Mouse (Mus musculus) heart, embryonic 13.5 days (tissue): ENCODE measurements around the gene Fastkd5. TPM values are rescaled to one million over a fixed set of nuclear protein-coding genes. Genes with fewer than 3 reads are reported as not detected.

Experiments used
- ATAC-seq: fragments of 200-750 bp; cut with Nextera tagmentation; 2 replicates; pipeline ENCODE4 v1.8.0; 2017; ENCODE audit warnings: moderate TSS enrichment; ENCODE audit not compliant: insufficient number of reproducible peaks, low FRiP score, low TSS enrichment; ENCODE audit errors: extremely low read depth
- H3K27ac ChIP-seq: fragments of 300-500 bp; sonication (generic); replicated peaks from 2 replicates; pipeline ENCODE4 v1.5.1; 2015; ENCODE audit warnings: moderate library complexity, mild to moderate bottlenecking, inconsistent platforms
- H3K27me3 ChIP-seq: fragments of 300-500 bp; sonication (generic); replicated peaks from 2 replicates; pipeline ENCODE4 v1.6.1; 2015; ENCODE audit warnings: mild to moderate bottlenecking, inconsistent platforms
- H3K36me3 ChIP-seq: fragments of 300-500 bp; sonication (generic); 2 replicates; pipeline ENCODE4 v1.6.1; 2015; ENCODE audit warnings: mild to moderate bottlenecking, inconsistent platforms
- H3K4me1 ChIP-seq: fragments of 300-500 bp; sonication (generic); 2 replicates; pipeline ENCODE4 v1.6.1; 2015; ENCODE audit warnings: inconsistent platforms
- H3K4me2 ChIP-seq: fragments of 300-500 bp; sonication (generic); 2 replicates; pipeline ENCODE4 v1.6.1; 2015; ENCODE audit warnings: inconsistent platforms, mild to moderate bottlenecking, moderate library complexity
- H3K4me3 ChIP-seq: fragments of 300-500 bp; sonication (generic); 2 replicates; pipeline ENCODE4 v1.5.1; 2015; ENCODE audit warnings: moderate library complexity, mild to moderate bottlenecking, inconsistent platforms
- H3K9ac ChIP-seq: fragments of 300-500 bp; sonication (generic); 2 replicates; pipeline ENCODE4 v1.6.1; 2015; ENCODE audit warnings: inconsistent platforms, mild to moderate bottlenecking, moderate library complexity
- H3K9me3 ChIP-seq: fragments of 300-500 bp; sonication (generic); 2 replicates; pipeline ENCODE4 v1.6.1; 2016; ENCODE audit warnings: inconsistent platforms
- WGBS: fragments of 180-500 bp; shearing (Covaris S2); methylation state at CpG from one replicate; pipeline ENCODE4 v1.1.7; 2015; ENCODE audit warnings: mixed read lengths; 5-methylcytosine and 5-hydroxymethylcytosine counted together
- polyA plus RNA-seq: library from polyadenylated mRNA; unstranded; fragments of >200 nt; fragmentation: Nextera tagmentation; extraction: Ambion mirVana; gene quantifications from 2 replicates; pipeline ENCODE4 v1.2.1, GENCODE M21; 2015

Gene Fastkd5
- polyA plus RNA-seq: 11.9 and 12.0 TPM in 2 replicates

GRCm38 (mm10) chr2:130629839-130630203 is at the start of gene Fastkd5, which contains the start of gene Ubox5:
Gene Fastkd5, minus strand, starts transcription at chr2:130630027.
Gene Ubox5, minus strand, starts transcription at chr2:130630038.
- H3K9ac ChIP-seq: peak within 1 kb of the TSS; percentile 95
- H3K4me3 ChIP-seq: peak within 1 kb of the TSS; percentile 99
- peaks cover 35% of the 10 kb centered on the region for H3K36me3 ChIP-seq
- H3K4me2 ChIP-seq: peak within 1 kb of the TSS; percentile 91
- H3K9me3 ChIP-seq: no peaks in the 10 kb centered on the region
- H3K27ac ChIP-seq: peak within 1 kb of the TSS; percentile 73; the same call in 1 of the 2 replicates
- 1% methylated on average over 25 of the region's 25 CpGs for WGBS
- 0 out of 2 replicates have a peak, but pooled peaks have one; percentile 69 for ATAC-seq
- H3K27me3 ChIP-seq: peaks cover 29% of the 10 kb centered on the region
- H3K4me1 ChIP-seq: peaks cover 22% of the 10 kb centered on the region

- 95% methylated on average over 12 of the region's 12 CpGs for WGBS
- H3K36me3 ChIP-seq: peaks cover 97% of the 10 kb centered on the region
Observed at GRCm38 (mm10) chr2:130679154-130679553, 49.3 kb upstream of the Fastkd5 start.

GRCm38 (mm10) chr2:130677211-130677610 is 47.4 kb upstream of the Fastkd5 start:
- Histone ChIP-seq H3K4me2 (no peak overlapping the region), H3K4me3 (no peak overlapping the region), H3K27me3 (no peaks in the 10 kb centered on the region), H3K9ac (no peak overlapping the region), H3K4me1 (no peaks in the 10 kb centered on the region), H3K36me3 (peaks cover 98% of the 10 kb centered on the region), H3K27ac (no peak overlapping the region), H3K9me3 (no peaks in the 10 kb centered on the region)
- no peak for ATAC-seq
- 73% methylated on average over 10 of the region's 10 CpGs for WGBS

More at GRCm38 (mm10) chr2:130679154-130679553, 49.3 kb upstream of the Fastkd5 start:
- Histone ChIP-seq H3K27ac (no peak overlapping the region), H3K9ac (no peak overlapping the region), H3K4me3 (no peak overlapping the region), H3K4me1 (no peaks in the 10 kb centered on the region), H3K27me3 (no peaks in the 10 kb centered on the region), H3K9me3 (no peaks in the 10 kb centered on the region), H3K4me2 (no peak overlapping the region)
- ATAC-seq: no peak

- Histone ChIP-seq H3K9me3 (no peaks in the 10 kb centered on the region), H3K4me1 (peaks cover 41% of the 10 kb centered on the region), H3K4me2 (peak within 1 kb of the TSS; percentile 79), H3K27ac (peak within 1 kb of the TSS; percentile 79), H3K4me3 (peak within 1 kb of the TSS; percentile 63), H3K36me3 (peaks cover 24% of the 10 kb centered on the region), H3K9ac (peak within 1 kb of the TSS; percentile 82), H3K27me3 (no peaks in the 10 kb centered on the region)
- peak; percentile 51; the same call in 1 of the 2 replicates for ATAC-seq
- under 1% methylated on average over 31 of the region's 31 CpGs for WGBS
Observed at GRCm38 (mm10) chr2:130667559-130667958, 37.7 kb upstream of the Fastkd5 start, which contains the start of gene Itpa. Gene Itpa, plus strand, starts transcription at chr2:130667610.

GRCm38 (mm10) chr2:130664102-130664701 is 34.4 kb upstream of the Fastkd5 start, which contains the start of gene Ddrgk1:
Gene Ddrgk1, minus strand, starts transcription at chr2:130664659.
- peak within 1 kb of the TSS; percentile 91 for H3K9ac ChIP-seq
- peak within 1 kb of the TSS; percentile 69 for H3K4me3 ChIP-seq
- H3K27ac ChIP-seq: peak within 1 kb of the TSS; percentile 99
- WGBS: under 1% methylated on average over 40 of the region's 40 CpGs
- H3K27me3 ChIP-seq: no peaks in the 10 kb centered on the region
- H3K9me3 ChIP-seq: no peaks in the 10 kb centered on the region
- H3K4me1 ChIP-seq: peaks cover 37% of the 10 kb centered on the region
- ATAC-seq: peak; percentile 88
- H3K4me2 ChIP-seq: peak within 1 kb of the TSS; percentile 87
- H3K36me3 ChIP-seq: peaks cover 40% of the 10 kb centered on the region

GRCm38 (mm10) chr2:130663342-130663741 is 33.5 kb upstream of the Fastkd5 start:
- ATAC-seq: no peak
- Histone ChIP-seq H3K9me3 (no peaks in the 10 kb centered on the region), H3K9ac (peak overlapping the region; percentile 91), H3K36me3 (peaks cover 49% of the 10 kb centered on the region), H3K4me1 (peaks cover 28% of the 10 kb centered on the region), H3K4me2 (peak overlapping the region; percentile 87), H3K27me3 (no peaks in the 10 kb centered on the region), H3K4me3 (peak overlapping the region; percentile 69), H3K27ac (peak overlapping the region; percentile 99)
- 92% methylated on average over 11 of the region's 11 CpGs for WGBS

- no peak overlapping the region for H3K9ac ChIP-seq
- H3K4me3 ChIP-seq: no peak overlapping the region
- H3K27me3 ChIP-seq: no peaks in the 10 kb centered on the region
- no peak overlapping the region for H3K4me2 ChIP-seq
- H3K4me1 ChIP-seq: peaks cover 11% of the 10 kb centered on the region
- no peak for ATAC-seq
- peaks cover 97% of the 10 kb centered on the region for H3K36me3 ChIP-seq
- WGBS: 92% methylated on average over 10 of the region's 10 CpGs
- H3K9me3 ChIP-seq: no peaks in the 10 kb centered on the region
- H3K27ac ChIP-seq: no peak overlapping the region
Observed at GRCm38 (mm10) chr2:130658530-130658929, 28.7 kb upstream of the Fastkd5 start.

- Histone ChIP-seq H3K4me2 (no peak overlapping the region), H3K27ac (no peak overlapping the region), H3K4me1 (peaks cover under 1% of the 10 kb centered on the region; the same call in 1 of the 2 replicates), H3K9ac (no peak overlapping the region), H3K36me3 (peaks cover 100% of the 10 kb centered on the region), H3K9me3 (no peaks in the 10 kb centered on the region), H3K4me3 (no peak overlapping the region), H3K27me3 (no peaks in the 10 kb centered on the region)
- WGBS: 75% methylated on average over 6 of the region's 6 CpGs
- no peak for ATAC-seq
Observed at GRCm38 (mm10) chr2:130657541-130657940, 27.7 kb upstream of the Fastkd5 start.

GRCm38 (mm10) chr2:130656536-130656935 is 26.7 kb upstream of the Fastkd5 start:
- no peak overlapping the region for H3K4me2 ChIP-seq

GRCm38 (mm10) chr2:130655660-130656339 is 26.0 kb upstream of the Fastkd5 start:
- Histone ChIP-seq H3K9me3 (no peaks in the 10 kb centered on the region), H3K27me3 (no peaks in the 10 kb centered on the region), H3K4me3 (no peak overlapping the region), H3K9ac (no peak overlapping the region), H3K4me2 (no peak overlapping the region), H3K27ac (no peak overlapping the region), H3K36me3 (peaks cover 99% of the 10 kb centered on the region), H3K4me1 (no peaks in the 10 kb centered on the region)
- 77% methylated on average over 6 of the region's 6 CpGs for WGBS
- no peak for ATAC-seq

More at GRCm38 (mm10) chr2:130656536-130656935, 26.7 kb upstream of the Fastkd5 start:
- Histone ChIP-seq H3K27ac (no peak overlapping the region), H3K36me3 (peaks cover 99% of the 10 kb centered on the region), H3K9ac (no peak overlapping the region), H3K9me3 (no peaks in the 10 kb centered on the region), H3K27me3 (no peaks in the 10 kb centered on the region), H3K4me3 (no peak overlapping the region), H3K4me1 (no peaks in the 10 kb centered on the region)
- ATAC-seq: no peak
- WGBS: 90% methylated on average over 9 of the region's 9 CpGs

- Histone ChIP-seq H3K4me1 (no peaks in the 10 kb centered on the region), H3K27me3 (no peaks in the 10 kb centered on the region), H3K4me3 (no peak overlapping the region), H3K9ac (no peak overlapping the region), H3K9me3 (no peaks in the 10 kb centered on the region), H3K36me3 (peaks cover 94% of the 10 kb centered on the region), H3K27ac (no peak overlapping the region), H3K4me2 (no peak overlapping the region)
- 49% methylated on average over 1 of the region's 1 CpGs for WGBS
- no peak for ATAC-seq
Observed at GRCm38 (mm10) chr2:130653760-130654159, 23.9 kb upstream of the Fastkd5 start.
